In the genomic region with DNA sequence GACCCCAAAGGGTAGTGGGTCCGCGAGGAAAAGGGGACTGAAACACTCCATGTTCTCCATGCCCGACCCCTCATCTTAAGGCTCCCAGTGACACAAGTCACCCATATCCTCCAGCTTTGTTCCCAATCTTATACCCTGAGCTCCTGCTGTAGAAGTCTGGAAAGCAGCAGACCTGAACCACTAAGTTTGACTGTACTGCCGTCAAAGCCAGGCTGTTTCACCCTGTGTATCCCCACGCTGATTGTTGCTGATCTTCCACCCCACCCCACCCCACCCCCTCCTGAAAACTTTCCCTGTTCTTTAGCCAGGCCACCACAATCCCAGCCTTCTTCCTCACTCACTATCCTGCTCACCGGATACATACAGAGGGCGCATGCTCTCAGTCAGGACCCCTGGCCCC, we compare ENCODE assay signal across 23 mouse cellular contexts. TPM values are rescaled to one million over a fixed set of nuclear protein-coding genes. Genes with fewer than 3 reads are reported as not detected.
A peak's percentile ranks its signal among the peaks of the same experiment; 100 is the strongest.
DNase-seq lines count a peak whose midpoint lies in the region; ATAC-seq and TF ChIP-seq lines count a peak whose summit lies in the region.
"Had no signal": no experiment of that assay in that cellular context is flagged by ENCODE, and none has a peak within 500 bp of the region (broad histone marks: within the 10 kb centered on the region; RNA-seq: fewer than 3 reads in every experiment).

No protein-coding gene starts in this region.

- 0 out of 2 replicates have a peak, but pooled peaks cover 4% of the 10 kb centered on the region for H3K9me3 ChIP-seq in forebrain, embryonic 13.5 days (replicated peaks)
- no peaks in the 10 kb centered on the region; the same call in 1 of the 2 replicates for H3K9me3 ChIP-seq in forebrain, embryonic 16.5 days (ENCODE audit: control insufficient read depth, low read length)
- H3K9me3 ChIP-seq in kidney, embryonic 16.5 days (ENCODE audit: low read length): peaks cover 2% of the 10 kb centered on the region; the same call in 1 of the 2 replicates
- H3K9me3 ChIP-seq in midbrain, embryonic 15.5 days: no peaks in the 10 kb centered on the region
- H3K9me3 ChIP-seq in midbrain, postnatal 0 days (ENCODE audit: low read length): no peaks in the 10 kb centered on the region
- H3K9me3 ChIP-seq in ES-Bruce4 (replicated peaks; ENCODE audit: control insufficient read depth, insufficient read depth, low read length, poor library complexity, severe bottlenecking): no peaks in the 10 kb centered on the region
- H3K9me3 ChIP-seq: embryonic facial prominence, embryonic 12.5 days; forebrain, embryonic 12.5 days had no signal

- no peak overlapping the region for H3K4me2 ChIP-seq in forebrain, embryonic 13.5 days
- H3K4me2 ChIP-seq in forebrain, embryonic 16.5 days (ENCODE audit: low read length): no peak overlapping the region
- H3K4me2 ChIP-seq in kidney, embryonic 16.5 days (replicated peaks; ENCODE audit: low read depth, low read length): no peak overlapping the region
- H3K4me2 ChIP-seq in midbrain, embryonic 15.5 days: no peak overlapping the region
- no peak overlapping the region for H3K4me2 ChIP-seq in midbrain, postnatal 0 days (ENCODE audit: low read depth, low read length, poor library complexity, severe bottlenecking)
- H3K4me2 ChIP-seq: embryonic facial prominence, embryonic 12.5 days; forebrain, embryonic 12.5 days; heart, embryonic 12.5 days had no signal

- no peaks in the 10 kb centered on the region for H3K27me3 ChIP-seq in forebrain, embryonic 13.5 days
- H3K27me3 ChIP-seq in forebrain, embryonic 16.5 days (replicated peaks; ENCODE audit: control insufficient read depth, insufficient read depth, low read length): no peaks in the 10 kb centered on the region
- no peaks in the 10 kb centered on the region for H3K27me3 ChIP-seq in kidney, embryonic 16.5 days (ENCODE audit: insufficient read depth, low read length)
- no peaks in the 10 kb centered on the region for H3K27me3 ChIP-seq in midbrain, embryonic 15.5 days (replicated peaks)
- H3K27me3 ChIP-seq in midbrain, postnatal 0 days (ENCODE audit: insufficient read depth, low read length): no peaks in the 10 kb centered on the region
- no peaks in the 10 kb centered on the region for H3K27me3 ChIP-seq in ES-Bruce4 (ENCODE audit: control insufficient read depth, insufficient read depth, low read length, poor library complexity, severe bottlenecking)
- H3K27me3 ChIP-seq: embryonic facial prominence, embryonic 12.5 days; forebrain, embryonic 12.5 days; heart, embryonic 12.5 days had no signal

- 72% methylated on average over 7 of the region's 7 CpGs for WGBS in forebrain, embryonic 13.5 days
- WGBS in forebrain, embryonic 16.5 days: 86% methylated on average over 7 of the region's 7 CpGs
- 51% methylated on average over 7 of the region's 7 CpGs for WGBS in kidney, embryonic 16.5 days
- WGBS in midbrain, embryonic 15.5 days: 54% methylated on average over 7 of the region's 7 CpGs
- 56% methylated on average over 7 of the region's 7 CpGs for WGBS in midbrain, postnatal 0 days

- TF ChIP-seq EP300 in ES-Bruce4 (IDR thresholded peaks at IDR 0.05; ENCODE audit: insufficient read depth, low read depth, low read length): no peak

- H3K27ac ChIP-seq in forebrain, embryonic 13.5 days: no peak overlapping the region
- no peak overlapping the region for H3K27ac ChIP-seq in forebrain, embryonic 16.5 days (ENCODE audit: low read length)
- H3K27ac ChIP-seq in kidney, embryonic 16.5 days (ENCODE audit: low read length): no peak overlapping the region
- no peak overlapping the region for H3K27ac ChIP-seq in midbrain, embryonic 15.5 days
- H3K27ac ChIP-seq in midbrain, postnatal 0 days (ENCODE audit: low read depth, low read length): no peak overlapping the region
- no peak overlapping the region for H3K27ac ChIP-seq in ES-Bruce4 (ENCODE audit: insufficient read depth, low read length)
- H3K27ac ChIP-seq: embryonic facial prominence, embryonic 12.5 days; forebrain, embryonic 12.5 days; gastrocnemius, adult 2 months had no signal

- no peaks in the 10 kb centered on the region for H3K4me1 ChIP-seq in forebrain, embryonic 13.5 days
- H3K4me1 ChIP-seq in forebrain, embryonic 16.5 days (replicated peaks; ENCODE audit: control insufficient read depth, insufficient read depth, low read length): no peaks in the 10 kb centered on the region
- H3K4me1 ChIP-seq in kidney, embryonic 16.5 days (ENCODE audit: insufficient read depth, low read length): no peaks in the 10 kb centered on the region
- H3K4me1 ChIP-seq in midbrain, embryonic 15.5 days: no peaks in the 10 kb centered on the region
- H3K4me1 ChIP-seq in midbrain, postnatal 0 days (ENCODE audit: insufficient read depth, low read length): no peaks in the 10 kb centered on the region
- peaks cover 3% of the 10 kb centered on the region for H3K4me1 ChIP-seq in ES-Bruce4 (ENCODE audit: control insufficient read depth, insufficient read depth, low read length)
- H3K4me1 ChIP-seq: embryonic facial prominence, embryonic 12.5 days; forebrain, embryonic 12.5 days; heart, embryonic 12.5 days had no signal

- TF ChIP-seq CTCF in midbrain, postnatal 0 days (IDR thresholded peaks at IDR 0.05): no peak
- TF ChIP-seq CTCF in ES-Bruce4 (IDR thresholded peaks at IDR 0.05; ENCODE audit: low read depth, low read length): no peak

- no peak overlapping the region for H3K4me3 ChIP-seq in forebrain, embryonic 13.5 days
- no peak overlapping the region for H3K4me3 ChIP-seq in forebrain, embryonic 16.5 days (replicated peaks; ENCODE audit: low read length)
- no peak overlapping the region for H3K4me3 ChIP-seq in kidney, embryonic 16.5 days (ENCODE audit: low read length)
- H3K4me3 ChIP-seq in midbrain, embryonic 15.5 days: no peak overlapping the region
- no peak overlapping the region for H3K4me3 ChIP-seq in midbrain, postnatal 0 days (ENCODE audit: low read depth, low read length)
- H3K4me3 ChIP-seq in ES-Bruce4 (ENCODE audit: low read depth, low read length): peak overlapping the region; percentile 21
- H3K4me3 ChIP-seq: embryonic facial prominence, embryonic 12.5 days; forebrain, embryonic 12.5 days; gastrocnemius, adult 2 months; heart, embryonic 12.5 days had no signal

- H3K36me3 ChIP-seq in forebrain, embryonic 13.5 days (ENCODE audit: poor library complexity, severe bottlenecking): no peaks in the 10 kb centered on the region
- H3K36me3 ChIP-seq in forebrain, embryonic 16.5 days (ENCODE audit: control insufficient read depth, insufficient read depth): no peaks in the 10 kb centered on the region
- no peaks in the 10 kb centered on the region for H3K36me3 ChIP-seq in kidney, embryonic 16.5 days (ENCODE audit: insufficient read depth, low read length)
- no peaks in the 10 kb centered on the region for H3K36me3 ChIP-seq in midbrain, embryonic 15.5 days (replicated peaks)
- no peaks in the 10 kb centered on the region for H3K36me3 ChIP-seq in midbrain, postnatal 0 days (ENCODE audit: insufficient read depth, low read length)
- no peaks in the 10 kb centered on the region for H3K36me3 ChIP-seq in ES-Bruce4 (ENCODE audit: control insufficient read depth, insufficient read depth, low read length, poor library complexity, severe bottlenecking)
- H3K36me3 ChIP-seq: embryonic facial prominence, embryonic 12.5 days; forebrain, embryonic 12.5 days; heart, embryonic 12.5 days had no signal

- TF ChIP-seq POLR2A in ES-Bruce4 (IDR thresholded peaks at IDR 0.05; ENCODE audit: insufficient read depth, low read length): no peak

- ATAC-seq in forebrain, embryonic 13.5 days: peak; percentile 33; the same call in 1 of the 2 replicates
- no peak for ATAC-seq in forebrain, embryonic 16.5 days
- ATAC-seq in kidney, embryonic 16.5 days (ENCODE audit: low FRiP score, low TSS enrichment): peak; percentile 58
- 0 out of 2 replicates have a peak, but pooled peaks have one; percentile 30 for ATAC-seq in midbrain, embryonic 15.5 days (replicated peaks)
- no peak for ATAC-seq in midbrain, postnatal 0 days (ENCODE audit: low FRiP score)
- ATAC-seq: hindbrain, embryonic 16.5 days had no signal

- H3K9ac ChIP-seq in forebrain, embryonic 13.5 days: no peak overlapping the region
- H3K9ac ChIP-seq in forebrain, embryonic 16.5 days (replicated peaks; ENCODE audit: low read depth, low read length): no peak overlapping the region
- H3K9ac ChIP-seq in kidney, embryonic 16.5 days (replicated peaks; ENCODE audit: low read length): no peak overlapping the region
- no peak overlapping the region for H3K9ac ChIP-seq in midbrain, embryonic 15.5 days
- no peak overlapping the region for H3K9ac ChIP-seq in midbrain, postnatal 0 days (replicated peaks; ENCODE audit: low read length, poor library complexity, severe bottlenecking)
- no peak overlapping the region for H3K9ac ChIP-seq in ES-Bruce4 (ENCODE audit: low read depth, poor library complexity, severe bottlenecking)
- H3K9ac ChIP-seq: embryonic facial prominence, embryonic 12.5 days; forebrain, embryonic 12.5 days; heart, embryonic 12.5 days had no signal

- DNase-seq in kidney, postnatal 36 days: no peak
- DNase-seq in midbrain, postnatal 0 days (ENCODE audit: low spot score): no peak
- DNase-seq in heart, postnatal 36 days: no peak
- DNase-seq: adrenal gland, adult 8-10 months; adrenal gland, postnatal 36 days; cerebellum, adult 8-10 months; cerebellum, postnatal 14 days; embryo, embryonic 11 days; gastrocnemius, adult 2 months; gastrocnemius, postnatal 25 days had no signal

- intact Hi-C loops in heart, postnatal 36 days (cut with DNase I): no loop called here

RNA-seq across cellular contexts. Expression of a gene that starts 37.5 kb away (rescaled TPM):
- 0.37 and 0.73 TPM in 2 replicates for polyA plus RNA-seq in forebrain, embryonic 13.5 days (2015; fragmentation: Nextera tagmentation; extraction: Ambion mirVana)
- 0.94 and 2.0 TPM in 2 replicates for polyA plus RNA-seq in forebrain, embryonic 16.5 days (2015; fragmentation: Nextera tagmentation; extraction: Ambion mirVana)
- polyA plus RNA-seq in kidney, embryonic 16.5 days (2015; fragmentation: Nextera tagmentation; extraction: Ambion mirVana): 3.7 and 5.3 TPM in 2 replicates
- polyA plus RNA-seq in midbrain, embryonic 15.5 days (2015; fragmentation: Nextera tagmentation; extraction: Ambion mirVana): 0.34 and 0.56 TPM in 2 replicates
- total RNA-seq in midbrain, postnatal 0 days (2014; rRNA removed): 1.9 and 2.8 TPM in 2 replicates
- 0.44 and 0.80 TPM in 2 replicates for polyA plus RNA-seq in midbrain, postnatal 0 days (2015; fragmentation: Nextera tagmentation; extraction: Ambion mirVana)
- polyA plus RNA-seq in ES-Bruce4 (2011; ENCODE audit: insufficient read depth, insufficient read length, low read depth, missing spikeins): not detected in 2 replicates
- total RNA-seq in heart, postnatal 36 days (2021): not detected
- total RNA-seq: adrenal gland, adult 8-10 months; adrenal gland, postnatal 36 days; common myeloid progenitor, adult 5-6 weeks; gastrocnemius, adult 2 months; gastrocnemius, postnatal 25 days; granulocyte monocyte progenitor cell, adult 5-6 weeks; heart, adult 8-10 months; heart, postnatal 25 days had no signal
- polyA plus RNA-seq: heart, embryonic 12.5 days had no signal

Comparison
In these comparisons a context has a peak if more than half of its experiments do, and no peak if none do; other contexts are left out.
1. ATAC-seq: peak in forebrain, embryonic 13.5 days (single experiment), kidney, embryonic 16.5 days (single experiment) and midbrain, embryonic 15.5 days (single experiment); none in forebrain, embryonic 16.5 days (single experiment) and midbrain, postnatal 0 days (single experiment).